Mouse (Mus musculus) cortical plate, adult 2 months (tissue): ENCODE results near the gene Reep3.

Source experiments
- CTCF ChIP-seq: fragments of 200-500 bp; IDR thresholded peaks from 2 replicates; pipeline ENCODE4 v1.5.1; 2011; ENCODE audit warnings: mild to moderate bottlenecking, control low read depth, low read length; ENCODE audit not compliant: insufficient read depth; ENCODE audit errors: extremely low read depth
- POLR2A ChIP-seq: fragments of 200-500 bp; IDR thresholded peaks from 2 replicates; pipeline ENCODE4 v1.6.1; 2011; ENCODE audit warnings: mild to moderate bottlenecking, low read length, control low read depth; ENCODE audit not compliant: insufficient read depth; ENCODE audit errors: extremely low read depth

GRCm38 (mm10) chr10:67045192-67045899, 51.4 kb downstream of the Reep3 start:
- TF ChIP-seq CTCF = no peak
- TF ChIP-seq POLR2A = no peak
